Mouse (Mus musculus): Measurements from ENCODE around the gene Eda2r. TPM values are rescaled to one million over a fixed set of nuclear protein-coding genes. Genes with fewer than 3 reads are reported as not detected.

Eda2r gene
- total RNA-seq (2021): 1 to 10 TPM; 7.6 to 8.4 TPM
- long read RNA-seq, experiment 1, full-length matches to known transcripts: 3 of 4 reads
- long read RNA-seq, experiment 1, partial matches to known transcripts: 1 of 4 reads
- long read RNA-seq, experiment 1, other reads (novel, unspliced or antisense): 0 of 4 reads
- long read RNA-seq, experiment 2, full-length matches to known transcripts: 2 of 3 reads
- long read RNA-seq, experiment 2, partial matches to known transcripts: 0 of 3 reads
- long read RNA-seq, experiment 2, other reads (novel, unspliced or antisense): 1 of 3 reads

GRCm38 (mm10) chrX:97377065-97377421 is at the start of gene Eda2r:
TSS of gene Eda2r (minus strand) at chrX:97377216.
- DNase-seq: peak; percentile 63
- intact Hi-C loops (cut with DNase I; ENCODE audit: low total_unique reads): no loop called here

GRCm38 (mm10) chrX:97397872-97398271 is 20.9 kb upstream of the Eda2r start:
- intact Hi-C loops (cut with DNase I; ENCODE audit: low total_unique reads): no loop called here
- DNase-seq: no peak

GRCm38 (mm10) chrX:97378076-97378475 is 1.1 kb upstream of the Eda2r start:
- no peak for DNase-seq
- intact Hi-C loops (cut with DNase I; ENCODE audit: low total_unique reads): no loop called here

- intact Hi-C loops (cut with DNase I; ENCODE audit: low total_unique reads): no loop called here
- DNase-seq: peak; percentile 86
Observed at GRCm38 (mm10) chrX:97376321-97377064, 523 bp downstream of the Eda2r start.

- intact Hi-C loops (cut with DNase I; ENCODE audit: low total_unique reads): no loop called here
- DNase-seq: no peak
Observed at GRCm38 (mm10) chrX:97372826-97373225, 4.2 kb downstream of the Eda2r start.

- no peak for DNase-seq
- intact Hi-C loops (cut with DNase I; ENCODE audit: low total_unique reads): no loop called here
Observed at GRCm38 (mm10) chrX:97369206-97369605, 7.8 kb downstream of the Eda2r start.

GRCm38 (mm10) chrX:97368741-97369140 is 8.3 kb downstream of the Eda2r start:
- DNase-seq: no peak
- intact Hi-C loops (cut with DNase I; ENCODE audit: low total_unique reads): no loop called here

- intact Hi-C loops (cut with DNase I; ENCODE audit: low total_unique reads): no loop called here
- peak; percentile 6 for DNase-seq
Observed at GRCm38 (mm10) chrX:97360919-97361318, 16.1 kb downstream of the Eda2r start.

- intact Hi-C loops (cut with DNase I; ENCODE audit: low total_unique reads): no loop called here
- DNase-seq: no peak
Observed at GRCm38 (mm10) chrX:97327891-97328290, 49.1 kb downstream of the Eda2r start.

All from gastrocnemius, postnatal 14 days (tissue).